Mouse (Mus musculus): ENCODE data around the gene Gcfc2. TPM values are rescaled to one million over a fixed set of nuclear protein-coding genes. Genes with fewer than 3 reads are reported as not detected.
A peak's percentile ranks its signal among the peaks of the same experiment; 100 is the strongest.

The Gcfc2 gene
- total RNA-seq (2021) (1 to 10 TPM; 6.7 to 8.0 TPM), polyA plus RNA-seq (2012; rRNA removed) (1.8 and 1.9 TPM in 2 replicates)
- long read RNA-seq, full-length matches to known transcripts, result 1 of 1 reads
- long read RNA-seq, partial matches to known transcripts, result 0 of 1 reads
- long read RNA-seq, other reads (novel, unspliced or antisense), result 0 of 1 reads

DNA sequence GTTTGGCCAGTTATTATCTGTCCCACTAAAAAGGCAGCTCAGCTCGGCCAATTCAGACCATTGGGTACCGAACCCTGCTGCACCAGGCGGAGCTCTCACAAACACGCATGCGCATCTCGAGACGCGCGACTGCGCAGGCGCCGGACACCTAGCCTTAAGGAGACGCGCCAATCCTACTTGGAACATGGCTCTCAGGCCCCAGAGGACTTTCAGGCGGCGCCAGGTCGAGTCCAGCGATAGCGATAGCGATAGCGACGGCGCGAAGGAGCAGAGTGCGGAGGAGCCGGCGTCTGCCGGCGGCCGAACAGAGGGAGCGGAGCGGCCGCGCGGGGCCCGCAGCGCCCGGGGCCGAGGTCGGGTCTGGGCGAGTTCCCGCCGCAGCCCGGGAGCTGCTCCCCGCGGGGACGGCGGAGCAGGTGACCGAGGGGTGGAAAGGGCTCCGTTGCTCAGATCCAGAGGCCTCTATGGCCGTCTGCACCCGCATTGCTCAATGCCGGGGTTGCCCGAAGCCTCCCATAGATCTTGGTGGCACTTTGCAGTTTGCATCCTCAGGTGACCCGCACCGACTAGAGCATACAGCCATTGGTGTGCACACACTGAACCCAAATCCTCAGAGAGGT, at the start of gene Gcfc2:
Gcfc2 (plus strand) TSS at position 147 of the 620 bp plus-strand sequence.
- DNase-seq, result peak; percentile 96

DNA sequence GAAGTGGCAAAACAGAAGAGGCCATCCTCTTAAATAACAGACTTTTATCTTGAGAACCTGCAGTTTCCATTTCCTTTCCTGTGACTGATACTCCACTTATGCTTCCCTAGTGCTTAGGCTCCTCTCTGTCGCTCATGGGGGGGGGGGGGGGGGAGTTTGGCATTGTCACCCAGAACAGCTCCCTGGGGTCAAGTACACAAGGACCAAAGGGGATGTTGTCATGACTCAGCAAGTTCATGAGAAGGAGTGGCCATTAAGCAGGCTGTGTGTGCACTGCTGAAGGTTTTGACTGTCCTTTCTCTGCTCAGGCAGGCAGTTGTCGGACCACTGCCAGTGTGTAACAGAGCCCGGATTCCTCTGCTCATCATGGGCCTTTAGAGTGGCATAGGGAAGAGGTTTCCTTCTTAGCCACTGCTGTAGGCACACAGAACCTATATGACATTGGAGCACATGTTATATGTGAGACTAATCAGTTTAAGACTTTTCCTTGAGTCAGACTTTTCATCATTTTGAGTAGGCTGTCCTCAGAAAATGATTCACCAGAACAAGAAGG, 27.7 kb upstream of the Gcfc2 start:
- peak; percentile 60 for DNase-seq

DNA sequence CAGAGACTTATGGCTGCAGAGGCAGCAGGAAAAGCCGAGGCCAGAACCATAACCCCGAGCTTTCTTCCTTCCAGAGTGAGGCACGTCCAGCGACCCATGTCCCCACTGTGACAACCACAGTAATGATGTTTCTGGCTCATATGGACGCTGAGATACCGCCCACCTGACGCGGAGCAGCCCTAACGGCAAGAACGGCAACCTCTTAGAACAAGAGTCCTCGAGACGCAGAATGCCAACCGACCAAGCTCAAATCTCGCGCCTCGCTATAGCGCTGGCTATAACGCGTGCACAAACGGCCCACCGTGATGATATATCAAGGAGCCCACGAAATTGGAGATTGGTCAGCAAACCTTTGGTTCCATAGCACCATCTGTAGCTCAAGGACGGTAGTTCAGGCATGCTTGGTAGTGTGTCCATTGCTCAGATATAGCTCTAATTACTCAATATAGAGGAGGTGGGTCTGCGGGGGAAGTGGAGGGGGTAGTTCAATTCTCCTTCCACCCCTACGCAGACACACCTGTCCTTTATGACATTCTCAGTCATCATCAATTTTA, 13.1 kb upstream of the Gcfc2 start:
- no peak for DNase-seq

DNA sequence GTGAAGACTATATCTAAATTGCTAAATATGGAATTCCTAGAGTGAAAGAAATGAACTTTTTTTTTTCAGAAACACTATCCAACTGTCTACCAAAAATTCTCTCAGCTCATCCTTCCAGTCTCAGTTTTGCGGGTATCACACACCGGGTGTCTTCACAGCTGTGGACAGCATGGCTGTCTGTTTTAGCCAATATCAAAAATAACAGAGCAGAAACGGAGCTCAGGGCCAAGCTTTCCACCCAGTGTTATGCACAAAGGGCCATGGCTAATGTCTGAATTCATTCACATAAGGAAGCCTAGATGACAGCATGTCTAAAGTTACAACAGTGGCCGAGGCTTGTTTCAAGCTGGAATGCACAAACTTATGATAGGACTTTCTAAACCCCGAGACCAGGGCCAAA, 12.2 kb upstream of the Gcfc2 start:
- no peak for DNase-seq

DNA sequence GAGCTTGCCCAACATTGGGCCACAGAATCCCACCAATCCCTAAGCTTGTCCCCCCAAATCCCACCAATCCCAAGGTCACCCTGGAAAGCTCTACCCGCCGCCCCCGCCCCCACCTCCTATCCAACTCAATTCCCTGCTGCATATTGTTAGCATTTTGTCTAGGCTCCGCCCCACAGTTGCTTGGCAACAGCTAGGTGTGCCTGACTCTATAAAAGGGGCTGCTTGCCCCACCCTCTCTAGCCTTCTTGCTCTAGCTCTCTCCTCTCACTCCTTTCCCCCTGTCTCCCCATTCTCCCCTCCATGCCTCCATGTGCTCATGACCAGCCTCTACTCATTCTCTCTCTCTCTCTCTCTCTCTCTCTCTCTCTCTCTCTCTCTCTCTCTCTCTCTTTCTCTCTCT, 11.8 kb upstream of the Gcfc2 start:
- DNase-seq, result no peak

DNA sequence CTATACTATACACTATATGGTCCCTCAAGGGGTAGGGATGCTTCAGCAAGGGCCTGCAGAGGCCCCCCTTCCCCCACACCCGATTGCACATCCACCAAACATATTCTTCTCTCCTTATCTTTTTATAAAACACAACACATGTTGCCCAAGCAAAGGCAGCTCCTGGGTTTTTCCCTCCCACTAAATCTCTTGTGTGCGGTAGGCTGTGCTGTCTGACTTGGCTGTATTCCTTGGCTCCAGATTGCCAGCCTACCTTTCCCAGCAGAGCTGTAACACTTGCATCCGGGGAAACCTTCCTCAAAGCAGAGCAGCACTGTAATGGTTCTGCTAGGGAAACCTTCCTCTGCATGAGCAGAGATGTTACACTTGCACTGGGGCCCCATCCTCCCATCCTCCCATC, 11.3 kb upstream of the Gcfc2 start:
- no peak for DNase-seq

DNA sequence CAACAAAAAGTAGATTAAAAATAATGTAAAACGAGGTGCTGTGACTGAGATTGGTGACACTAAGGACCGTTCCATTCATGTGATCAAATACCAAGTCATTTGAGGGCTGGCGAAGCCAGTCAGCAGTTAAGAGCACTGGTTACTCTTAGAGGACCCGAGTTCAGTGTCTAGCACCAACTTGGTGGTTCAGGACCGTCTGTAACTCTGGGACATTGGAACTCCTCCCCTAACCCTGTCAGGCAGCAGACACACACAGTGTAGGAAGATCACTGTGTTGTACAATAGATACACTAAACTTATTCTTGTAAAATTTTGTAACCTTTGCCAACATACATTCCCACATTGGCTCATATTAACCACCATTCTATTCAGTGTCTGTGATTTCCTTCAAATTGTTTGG, 835 bp downstream of the Gcfc2 start:
- peak; percentile 7 for DNase-seq

DNA sequence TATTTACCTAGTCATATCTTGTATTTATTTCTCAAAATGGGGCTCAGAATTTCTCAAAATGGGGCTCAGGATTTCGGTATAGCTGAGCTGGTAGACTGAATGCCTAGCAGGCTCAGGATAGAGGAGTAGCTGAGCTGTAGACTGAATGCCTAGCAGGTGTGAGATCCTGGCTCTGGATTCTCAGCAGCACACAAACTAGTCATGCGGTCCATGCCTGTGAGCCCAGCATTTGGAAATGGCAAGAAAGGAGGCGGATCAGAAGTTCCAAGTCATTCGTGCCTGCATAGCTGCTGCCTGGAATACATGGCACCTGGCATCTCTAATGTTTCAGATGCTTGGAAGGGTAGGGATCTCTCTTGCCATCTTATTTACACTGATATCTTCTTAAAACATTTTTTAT, 5.9 kb downstream of the Gcfc2 start:
- no peak for DNase-seq

DNA sequence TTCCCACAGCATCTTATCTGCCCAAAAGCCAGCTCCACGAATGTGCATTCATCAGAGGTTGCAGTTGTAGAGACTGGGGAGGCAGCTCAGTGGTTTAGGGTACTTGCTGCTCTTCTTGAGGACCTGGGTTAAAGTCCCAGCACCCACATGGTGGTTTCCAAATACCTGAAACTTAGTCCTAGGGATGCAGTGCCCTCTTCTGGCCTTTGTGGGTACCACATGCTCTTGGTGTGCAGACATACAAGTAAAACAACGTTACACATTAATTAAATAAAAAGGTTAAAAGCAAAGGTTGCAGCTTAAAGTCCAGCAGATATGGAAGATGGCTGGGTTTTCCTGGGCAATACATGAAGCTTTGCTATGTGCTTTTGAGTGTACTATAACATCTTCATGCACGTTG, 9.8 kb downstream of the Gcfc2 start:
- DNase-seq, result no peak

DNA sequence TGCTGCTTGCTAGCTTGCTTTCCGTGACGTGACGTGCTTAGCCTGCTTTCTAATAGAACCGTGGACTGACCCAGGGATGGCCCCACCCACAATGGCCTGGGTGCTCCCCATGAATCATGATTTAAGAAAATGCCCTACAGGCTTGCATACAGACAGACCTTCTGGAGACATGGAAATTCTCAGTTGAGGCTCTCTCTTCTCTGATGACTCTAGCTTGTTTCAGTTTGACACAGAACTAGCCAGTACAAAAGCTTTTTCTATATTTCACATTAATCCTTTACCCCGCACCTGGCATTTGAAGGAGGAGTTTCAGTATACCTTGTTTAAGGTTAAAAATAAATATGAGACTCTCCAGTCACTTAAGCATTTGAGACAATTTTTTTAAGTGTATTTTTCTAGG, 18.2 kb downstream of the Gcfc2 start:
- DNase-seq, result no peak

DNA sequence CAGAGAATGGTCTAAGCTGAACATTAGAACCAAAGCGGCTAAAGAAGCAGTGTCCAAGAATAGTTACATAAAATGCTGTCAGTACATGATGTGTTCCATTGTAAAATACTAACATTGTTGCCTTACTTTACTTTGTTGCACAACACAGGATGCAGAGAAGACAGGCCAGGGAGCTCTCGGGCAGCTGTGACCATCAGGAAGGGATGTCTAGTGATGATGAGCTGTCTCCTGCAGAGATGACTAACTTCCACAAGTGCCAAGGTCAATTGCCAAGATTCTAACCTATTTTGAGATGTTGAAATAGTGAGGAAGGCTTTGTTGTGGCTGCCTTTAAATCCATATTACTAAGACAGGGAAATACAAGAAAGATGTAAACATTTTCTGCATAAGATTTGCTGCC, 19.8 kb downstream of the Gcfc2 start:
- DNase-seq, result peak; percentile 63

DNA sequence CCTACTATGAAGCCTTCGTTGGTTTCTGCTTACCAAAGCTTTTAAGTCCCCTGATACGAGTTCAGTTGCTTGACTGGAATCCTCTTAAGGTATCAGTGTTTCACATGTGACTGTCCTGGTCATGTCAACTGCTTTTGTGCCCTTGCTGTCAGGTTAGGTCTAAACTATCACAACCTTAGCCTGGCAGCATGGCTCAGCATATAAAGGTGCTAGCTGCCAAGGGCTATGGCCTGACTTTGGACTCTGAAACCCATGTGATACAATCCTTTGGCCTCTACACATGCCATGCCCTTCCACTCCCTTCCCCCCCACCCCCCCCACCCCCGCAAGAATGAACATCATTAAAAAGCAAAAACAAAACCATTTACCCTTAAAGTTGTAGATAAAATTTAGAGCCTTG, 21.0 kb downstream of the Gcfc2 start:
- DNase-seq, result no peak

DNA sequence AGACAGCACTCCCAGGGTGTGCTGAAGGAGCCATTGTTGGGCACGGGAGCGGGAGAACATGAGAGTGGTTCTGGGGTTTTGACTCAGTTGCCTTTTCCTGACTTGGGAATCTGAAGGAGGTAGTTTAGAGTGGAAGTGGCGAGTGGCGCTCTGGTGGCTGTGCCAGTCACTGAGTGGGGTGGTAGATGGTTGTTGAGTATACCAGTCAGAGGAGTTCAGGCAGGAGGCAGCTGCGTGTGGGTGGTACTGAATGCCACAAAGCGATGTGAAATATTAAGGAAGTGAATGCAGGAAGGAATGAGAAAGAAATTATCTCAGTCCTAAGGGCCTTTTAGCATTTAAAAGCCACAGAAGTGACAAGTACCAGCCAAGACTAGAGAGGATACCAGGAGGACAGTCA, 23.4 kb downstream of the Gcfc2 start:
- no peak for DNase-seq

DNA sequence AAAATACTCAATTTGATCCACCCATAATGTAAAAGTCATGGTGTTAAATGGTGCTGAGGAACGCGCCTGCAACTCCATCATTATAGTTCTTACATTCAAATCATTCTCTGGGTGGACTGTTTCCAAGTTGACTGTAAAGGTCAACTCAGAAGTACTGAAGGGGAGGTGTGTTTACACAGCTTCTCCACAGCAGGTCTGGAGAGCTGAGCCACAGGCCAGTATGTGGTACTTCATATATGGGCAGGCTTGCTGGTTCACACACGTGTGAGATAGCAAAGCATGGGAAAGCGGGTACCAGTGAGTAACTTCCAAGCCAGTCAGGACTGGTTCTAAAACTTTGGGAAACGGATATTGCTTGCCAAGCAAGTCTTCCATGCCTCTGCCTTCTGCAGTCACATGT, 31.7 kb downstream of the Gcfc2 start:
- DNase-seq, result no peak

DNA sequence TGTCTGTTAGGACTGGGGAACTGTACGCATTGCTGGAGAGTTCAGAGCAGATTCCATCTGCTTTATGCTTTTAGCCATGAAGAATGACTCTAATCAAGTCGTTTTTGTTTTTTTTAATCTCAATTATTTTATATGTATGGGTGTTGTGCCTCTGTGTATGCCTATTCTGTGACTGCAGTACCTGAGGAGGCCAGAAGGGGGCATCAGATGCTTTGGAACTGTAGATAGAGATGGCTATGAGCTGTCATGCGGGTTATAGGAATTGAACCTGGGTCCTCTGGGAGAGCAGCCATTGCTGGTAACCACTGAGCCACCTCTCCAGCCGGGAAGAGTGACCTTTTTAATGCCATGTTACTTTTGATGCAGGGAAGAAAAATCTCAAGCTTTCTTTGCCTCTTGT, 32.9 kb downstream of the Gcfc2 start:
- DNase-seq, result no peak

DNA sequence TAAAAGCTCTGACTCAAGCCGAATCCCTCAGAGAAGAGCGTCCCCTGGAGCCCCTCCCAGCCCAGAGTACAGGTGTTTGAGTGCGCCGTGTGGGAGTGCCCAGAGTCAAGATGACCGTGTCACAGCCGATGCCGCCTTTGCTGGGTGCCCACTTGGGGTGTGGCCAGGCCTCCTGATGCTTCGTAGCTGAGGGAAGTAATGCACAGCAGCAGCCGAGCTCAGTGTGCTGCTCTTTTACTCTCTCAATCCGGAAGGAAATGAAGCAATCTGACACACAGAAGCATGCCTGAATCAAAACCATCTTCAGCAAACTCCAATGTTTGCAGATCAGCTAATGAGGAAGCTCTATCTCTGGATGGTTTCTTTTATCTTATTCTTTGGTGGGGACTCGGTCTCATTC, 34.5 kb downstream of the Gcfc2 start:
- DNase-seq, result no peak

DNA sequence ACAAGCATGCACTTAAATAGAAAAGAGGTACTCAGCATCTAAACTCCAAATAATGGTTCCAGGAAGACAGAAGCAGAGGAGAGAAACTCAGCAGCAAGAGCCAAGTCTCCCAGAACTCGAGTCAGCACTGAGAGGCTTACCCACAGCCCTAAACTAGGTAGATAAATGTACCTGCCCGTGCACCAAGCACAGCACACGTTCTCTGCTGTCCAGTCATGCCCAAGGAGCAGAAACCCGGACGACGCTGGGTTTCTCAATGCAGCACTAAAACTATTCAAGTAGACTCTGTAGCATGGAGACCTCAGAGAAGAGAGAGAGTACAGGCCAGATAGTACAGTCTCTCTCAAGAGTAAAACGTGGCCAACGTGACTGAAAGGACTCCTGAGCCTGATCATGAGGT, 36.4 kb downstream of the Gcfc2 start:
- DNase-seq, result no peak

DNA sequence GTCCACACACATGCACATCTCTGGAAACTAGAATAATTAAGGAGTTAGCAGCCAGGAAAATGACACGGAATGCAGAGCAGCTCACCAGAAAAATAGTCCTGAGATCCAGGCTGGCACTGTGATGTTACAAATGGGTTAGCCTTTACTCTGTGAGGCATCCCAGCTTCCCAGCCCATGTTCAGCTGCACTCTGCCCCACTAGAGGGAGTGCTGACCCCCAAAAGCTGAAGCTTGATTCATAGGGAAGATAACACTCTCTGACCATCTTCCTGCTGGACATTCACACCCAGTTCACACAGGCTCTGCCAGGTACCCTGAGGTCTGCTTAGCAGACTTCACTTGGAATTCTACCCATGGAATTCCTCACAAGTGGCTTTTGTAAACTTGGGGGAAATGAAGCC, 36.8 kb downstream of the Gcfc2 start:
- DNase-seq, result no peak

DNA sequence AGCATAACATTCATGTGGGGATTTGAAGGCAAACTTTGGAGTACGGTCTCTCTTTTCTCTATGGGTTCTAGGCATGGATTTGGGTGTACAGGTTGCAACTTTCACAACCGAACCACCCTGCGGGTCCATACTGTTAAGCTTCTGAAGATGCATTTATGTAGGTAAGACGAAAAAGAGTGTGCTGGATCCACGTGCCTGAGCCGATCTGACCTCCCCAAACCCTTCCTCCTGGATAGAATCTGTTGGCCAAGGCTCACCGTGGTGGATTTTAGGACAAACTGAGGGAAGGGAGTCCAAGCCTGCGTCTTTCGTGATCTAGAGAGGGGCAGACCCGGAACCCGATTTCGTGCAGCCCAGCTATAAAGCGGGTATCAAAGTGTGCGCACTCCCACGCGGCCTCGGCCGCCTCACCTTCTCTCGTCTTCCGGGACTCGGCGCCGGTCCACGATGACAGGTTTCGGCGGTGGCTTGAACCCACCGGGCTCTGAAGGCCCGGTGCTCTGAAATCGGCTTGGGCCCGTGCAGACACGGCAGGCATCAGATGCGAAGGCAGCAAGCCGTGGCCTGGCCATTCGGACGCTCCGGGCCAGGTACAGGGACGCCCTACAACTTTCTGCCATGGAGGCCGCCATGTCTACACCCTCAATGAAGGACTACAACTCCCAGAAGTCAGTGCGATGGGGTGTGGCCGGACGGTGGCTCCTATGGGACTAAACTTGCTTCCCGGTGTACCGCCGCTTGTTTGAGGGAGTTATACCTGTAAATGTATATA, 42.0 kb downstream of the Gcfc2 start, which contains the start of gene Mrpl19:
Mrpl19 (minus strand) TSS at position 663 of the 772 bp plus-strand sequence.
- peak; percentile 95 for DNase-seq

DNA sequence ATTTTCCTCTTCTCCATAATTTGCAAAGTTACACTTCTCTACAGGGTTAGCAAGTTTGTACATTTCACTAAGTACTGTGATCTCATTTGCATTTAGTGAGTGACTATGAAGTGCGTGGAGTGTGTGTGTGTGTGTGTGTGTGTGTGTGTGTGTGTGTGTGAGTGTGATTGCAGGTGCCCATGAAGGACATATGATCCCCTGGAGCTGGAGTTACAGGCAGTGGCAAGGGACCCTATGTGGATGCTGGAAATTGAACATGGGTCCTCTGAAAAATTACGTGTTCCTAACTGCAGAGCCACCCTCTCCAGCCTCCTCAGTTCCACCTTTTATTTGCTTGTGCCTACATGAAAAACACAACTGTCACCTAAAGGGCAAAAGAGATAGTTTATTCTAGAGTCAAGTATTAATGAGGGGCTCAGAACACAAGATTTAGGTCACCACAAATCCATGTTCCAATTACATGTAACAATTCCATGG, 42.6 kb downstream of the Gcfc2 start:
- DNase-seq, result no peak

DNA sequence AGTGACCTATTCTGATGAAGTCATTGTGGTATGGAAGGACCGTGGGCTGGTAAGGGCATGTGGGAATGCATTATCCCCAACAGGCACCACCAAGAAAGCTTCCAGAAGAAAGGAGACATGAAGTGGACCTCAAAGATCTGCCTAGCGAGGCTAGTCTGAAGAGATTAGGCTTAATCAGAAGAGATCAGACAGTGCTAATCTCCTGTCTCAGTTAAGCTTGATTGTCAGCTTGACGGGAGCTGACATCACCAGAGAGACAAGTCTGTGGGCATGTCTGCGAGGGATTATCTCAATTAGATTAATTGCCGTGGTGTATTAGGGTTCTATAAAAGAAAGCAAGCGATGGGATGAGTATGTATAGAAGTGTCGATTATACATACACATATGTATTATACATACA, 47.7 kb downstream of the Gcfc2 start:
- DNase-seq, result no peak

DNA sequence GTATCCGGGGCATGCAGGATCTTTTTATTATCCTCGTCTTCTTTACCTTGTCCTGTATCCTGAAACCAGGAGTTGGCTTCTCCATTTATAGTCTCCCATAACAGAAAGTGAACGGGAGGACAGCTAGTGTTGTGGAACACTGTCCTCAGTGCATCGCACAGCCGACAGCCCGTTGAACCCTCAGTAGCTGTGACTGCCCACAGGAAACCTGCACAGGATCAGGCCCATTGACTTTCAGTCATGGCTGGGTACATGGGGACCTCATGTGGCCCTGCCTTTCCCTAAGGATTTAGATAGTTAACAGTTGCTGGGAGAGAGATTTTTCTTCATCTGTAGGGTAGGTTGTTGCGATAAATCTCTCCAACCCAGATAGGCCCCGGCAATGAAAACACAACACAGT, 49.1 kb downstream of the Gcfc2 start:
- DNase-seq, result no peak
